Mouse (Mus musculus): ENCODE measurements around the gene Fyb.

- no peak for TF ChIP-seq CTCF (IDR thresholded peaks at IDR 0.05; ENCODE audit: control insufficient read depth, insufficient read depth, insufficient read length)
- TF ChIP-seq USF1 (IDR thresholded peaks at IDR 0.05; ENCODE audit: low read depth): no peak
- TF ChIP-seq MAX (IDR thresholded peaks at IDR 0.05): no peak
- TF ChIP-seq MYOG (IDR thresholded peaks at IDR 0.05; ENCODE audit: control insufficient read depth, extremely low read depth, insufficient read length): no peak
These were observed 26.3 kb downstream of the Fyb start for GRCm38 (mm10) chr15:6548911-6549310.
